10 mouse cellular contexts compared by ENCODE assay signal in the genomic region with DNA sequence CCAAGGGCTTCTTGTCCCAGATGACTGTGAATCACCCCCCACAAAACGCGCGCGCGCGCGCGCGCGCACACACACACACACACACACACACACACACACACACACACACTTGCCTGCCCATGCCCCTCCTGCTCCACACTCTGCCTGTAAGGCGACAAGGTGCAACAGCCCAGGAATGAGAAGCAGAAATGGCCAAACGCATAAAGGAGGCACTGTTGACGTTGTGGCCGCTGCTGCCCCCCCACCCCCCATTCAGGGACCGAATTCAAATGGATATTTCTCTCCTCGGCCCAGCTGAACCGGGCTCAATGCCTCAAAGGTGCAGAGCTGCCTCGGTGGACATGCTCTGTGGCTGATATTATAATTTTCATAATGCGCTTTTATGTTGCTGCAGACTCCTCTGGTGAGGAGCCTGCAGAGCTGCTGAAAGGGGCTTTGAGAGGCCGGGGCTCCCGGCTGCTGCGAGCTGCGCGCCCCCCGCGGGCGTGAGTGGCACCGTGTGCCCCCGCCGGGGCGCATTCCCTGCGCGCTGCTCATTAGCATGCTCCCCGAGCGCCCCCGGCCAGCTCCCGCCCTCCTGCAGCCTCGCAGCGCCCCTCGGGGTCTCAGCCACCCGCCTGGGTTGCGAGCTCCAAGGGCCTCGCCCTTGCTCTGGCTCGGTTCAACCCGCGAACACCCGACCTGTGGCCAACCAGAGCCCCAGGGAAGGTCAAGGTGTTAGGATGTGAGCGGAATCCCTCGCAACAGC. TPM values are rescaled to one million over a fixed set of nuclear protein-coding genes. Genes with fewer than 3 reads are reported as not detected.
A peak's percentile ranks its signal among the peaks of the same experiment; 100 is the strongest.
DNase-seq lines count a peak whose midpoint lies in the region; ATAC-seq and TF ChIP-seq lines count a peak whose summit lies in the region.
"Had no signal": no experiment of that assay in that cellular context is flagged by ENCODE, and none has a peak within 500 bp of the region (broad histone marks: within the 10 kb centered on the region; RNA-seq: fewer than 3 reads in every experiment).

No protein-coding gene starts in this region.

- H3K9ac ChIP-seq in forebrain, embryonic 14.5 days (ENCODE audit: low read length), result peak overlapping the region; percentile 0; the same call in 1 of the 2 replicates
- H3K9ac ChIP-seq in limb, embryonic 14.5 days (ENCODE audit: low read depth, low read length, severe bottlenecking), result no peak overlapping the region

- DNase-seq in testis, postnatal 10 days (ENCODE audit: low spot score), result no peak
- peak; percentile 43 for DNase-seq in forebrain, embryonic 14.5 days (ENCODE audit: low spot score)
- DNase-seq in limb, embryonic 14.5 days (ENCODE audit: low spot score), result no peak
- DNase-seq in left cerebral cortex, adult 9 months (ENCODE audit: low spot score in 2 of 2), result no peak
- no peak for DNase-seq in thymus, postnatal 36 days
- no peak for DNase-seq in right cerebral cortex, postnatal 25 days
- DNase-seq: kidney, postnatal 14 days; spleen, adult 18-20 months had no signal

- under 1% methylated on average over 49 of the region's 49 CpGs for WGBS in forebrain, embryonic 14.5 days
- WGBS in limb, embryonic 14.5 days, result 2% methylated on average over 49 of the region's 49 CpGs

- H3K27ac ChIP-seq in testis, adult 2 months (ENCODE audit: control insufficient read depth, insufficient read depth, low read depth, low read length), result no peak overlapping the region
- no peak overlapping the region for H3K27ac ChIP-seq in forebrain, embryonic 14.5 days (ENCODE audit: low read depth, low read length)
- H3K27ac ChIP-seq in limb, embryonic 14.5 days (replicated peaks; ENCODE audit: low read depth, low read length), result no peak overlapping the region

- ATAC-seq in forebrain, embryonic 14.5 days, result peak; percentile 67
- no peak for ATAC-seq in limb, embryonic 14.5 days (ENCODE audit: low FRiP score, low read depth)

- peak overlapping the region; percentile 15 for H3K4me3 ChIP-seq in testis, adult 2 months (ENCODE audit: control insufficient read depth, low read depth, low read length)
- H3K4me3 ChIP-seq in forebrain, embryonic 14.5 days (ENCODE audit: low read depth, low read length), result peak overlapping the region; percentile 27
- peak overlapping the region; percentile 20 for H3K4me3 ChIP-seq in limb, embryonic 14.5 days (replicated peaks; ENCODE audit: low read length)

- TF ChIP-seq CTCF in testis, adult 2 months (IDR thresholded peaks at IDR 0.05; ENCODE audit: control insufficient read depth, insufficient read depth, insufficient replicate concordance, low read depth, low read length), result no peak

- H3K4me1 ChIP-seq in testis, adult 2 months (ENCODE audit: control insufficient read depth, insufficient read depth, low read length), result peaks cover 12% of the 10 kb centered on the region
- H3K4me1 ChIP-seq in forebrain, embryonic 14.5 days (ENCODE audit: control insufficient read depth, insufficient read depth, low read length), result peaks cover 13% of the 10 kb centered on the region
- H3K4me1 ChIP-seq in limb, embryonic 14.5 days (ENCODE audit: control insufficient read depth, insufficient read depth, low read length), result no peaks in the 10 kb centered on the region

- H3K4me2 ChIP-seq in forebrain, embryonic 14.5 days (ENCODE audit: low read length), result peak overlapping the region; percentile 58
- peak overlapping the region; percentile 43 for H3K4me2 ChIP-seq in limb, embryonic 14.5 days (replicated peaks; ENCODE audit: low read depth, low read length, severe bottlenecking)
- H3K4me2 ChIP-seq: liver, embryonic 11.5 days had no signal

- no peaks in the 10 kb centered on the region for H3K27me3 ChIP-seq in testis, adult 2 months (ENCODE audit: control insufficient read depth, insufficient read depth, low read length)
- peaks cover 69% of the 10 kb centered on the region for H3K27me3 ChIP-seq in forebrain, embryonic 14.5 days (replicated peaks; ENCODE audit: control insufficient read depth, insufficient read depth, low read length)
- peaks cover 84% of the 10 kb centered on the region for H3K27me3 ChIP-seq in limb, embryonic 14.5 days (ENCODE audit: control insufficient read depth, insufficient read depth, low read length)

- no peaks in the 10 kb centered on the region for H3K9me3 ChIP-seq in forebrain, embryonic 14.5 days (replicated peaks; ENCODE audit: control insufficient read depth, low read length)
- H3K9me3 ChIP-seq in limb, embryonic 14.5 days (ENCODE audit: control insufficient read depth, low read length), result no peaks in the 10 kb centered on the region

- no peaks in the 10 kb centered on the region for H3K36me3 ChIP-seq in testis, adult 2 months (ENCODE audit: control insufficient read depth, insufficient read depth, low read length)
- H3K36me3 ChIP-seq in forebrain, embryonic 14.5 days (ENCODE audit: control insufficient read depth, insufficient read depth, low read length), result no peaks in the 10 kb centered on the region
- no peaks in the 10 kb centered on the region for H3K36me3 ChIP-seq in limb, embryonic 14.5 days (ENCODE audit: control insufficient read depth, insufficient read depth, low read length)

- TF ChIP-seq POLR2A in testis, adult 2 months (IDR thresholded peaks at IDR 0.05; ENCODE audit: control insufficient read depth, low read depth, low read length), result no peak
- TF ChIP-seq POLR2A in limb, embryonic 14.5 days (IDR thresholded peaks at IDR 0.05; ENCODE audit: borderline replicate concordance, extremely low read depth, insufficient read depth, insufficient read length), result no peak

RNA-seq across cellular contexts. Expression of a gene that starts 44.2 kb away (rescaled TPM):
- polyA plus RNA-seq in testis, adult 2 months (2012; rRNA removed), result 43.7 and 58.1 TPM in 2 replicates
- polyA plus RNA-seq in forebrain, embryonic 14.5 days (2014; fragmentation: Nextera tagmentation; extraction: Ambion mirVana), result 83.2 and 86.7 TPM in 2 replicates
- 55.4 and 84.5 TPM in 2 replicates for polyA plus RNA-seq in limb, embryonic 14.5 days (2012; rRNA removed)
- 72.6 and 77.5 TPM in 2 replicates for polyA plus RNA-seq in limb, embryonic 14.5 days (2014; fragmentation: Nextera tagmentation; extraction: Ambion mirVana)
